28 mouse cellular contexts compared by ENCODE assay signal in the genomic region with DNA sequence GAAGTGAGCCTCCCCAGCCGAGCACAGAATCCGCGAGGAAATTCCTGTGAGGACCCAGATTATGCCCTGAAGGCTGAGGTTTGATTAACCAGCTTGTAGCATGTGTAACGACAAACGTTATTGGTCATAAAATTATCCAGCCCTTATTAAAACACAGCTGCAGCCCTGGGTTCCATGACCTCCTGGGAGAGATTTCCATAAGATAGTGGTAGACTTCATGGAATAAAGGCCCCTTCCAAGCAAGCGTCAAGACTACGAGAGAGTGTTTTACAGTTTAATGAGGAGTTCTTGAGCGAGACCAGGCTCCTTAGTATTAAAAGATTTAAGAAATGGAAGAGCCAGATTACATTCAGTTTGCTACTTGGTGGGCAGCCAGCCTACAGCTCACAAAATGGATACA.
DNase-seq lines count a peak whose midpoint lies in the region; ATAC-seq and TF ChIP-seq lines count a peak whose summit lies in the region.
"Had no signal": no experiment of that assay in that cellular context is flagged by ENCODE, and none has a peak within 500 bp of the region (broad histone marks: within the 10 kb centered on the region; RNA-seq: fewer than 3 reads in every experiment).

No protein-coding gene starts in this region.

- H3K9me3 ChIP-seq in hindbrain, embryonic 13.5 days = no peaks in the 10 kb centered on the region
- H3K9me3 ChIP-seq in hindbrain, embryonic 16.5 days (ENCODE audit: control insufficient read depth, low read length) = no peaks in the 10 kb centered on the region
- H3K9me3 ChIP-seq in midbrain, postnatal 0 days (ENCODE audit: low read length) = no peaks in the 10 kb centered on the region
- H3K9me3 ChIP-seq in midbrain, embryonic 15.5 days = no peaks in the 10 kb centered on the region
- H3K9me3 ChIP-seq in limb, embryonic 11.5 days (ENCODE audit: control insufficient read depth, low read length) = no peaks in the 10 kb centered on the region
- no peaks in the 10 kb centered on the region for H3K9me3 ChIP-seq in neural tube, embryonic 15.5 days (replicated peaks)
- H3K9me3 ChIP-seq: embryonic facial prominence, embryonic 13.5 days; forebrain, embryonic 10.5 days; hindbrain, embryonic 15.5 days; intestine, embryonic 15.5 days; liver, embryonic 15.5 days had no signal

- H3K9ac ChIP-seq in hindbrain, embryonic 13.5 days = no peak overlapping the region
- no peak overlapping the region for H3K9ac ChIP-seq in hindbrain, embryonic 16.5 days (ENCODE audit: low read depth, low read length)
- no peak overlapping the region for H3K9ac ChIP-seq in midbrain, postnatal 0 days (replicated peaks; ENCODE audit: low read length, poor library complexity, severe bottlenecking)
- H3K9ac ChIP-seq in midbrain, embryonic 15.5 days = no peak overlapping the region
- H3K9ac ChIP-seq in limb, embryonic 11.5 days (ENCODE audit: low read length) = no peak overlapping the region
- no peak overlapping the region for H3K9ac ChIP-seq in neural tube, embryonic 15.5 days (replicated peaks)
- H3K9ac ChIP-seq: embryonic facial prominence, embryonic 13.5 days; forebrain, postnatal 0 days; hindbrain, embryonic 15.5 days; intestine, embryonic 15.5 days; liver, embryonic 15.5 days; lung, embryonic 14.5 days had no signal

- no peaks in the 10 kb centered on the region for H3K36me3 ChIP-seq in hindbrain, embryonic 13.5 days
- H3K36me3 ChIP-seq in hindbrain, embryonic 16.5 days (ENCODE audit: control insufficient read depth, insufficient read depth, low read length) = no peaks in the 10 kb centered on the region
- no peaks in the 10 kb centered on the region for H3K36me3 ChIP-seq in midbrain, postnatal 0 days (ENCODE audit: insufficient read depth, low read length)
- H3K36me3 ChIP-seq in midbrain, embryonic 15.5 days (replicated peaks) = no peaks in the 10 kb centered on the region
- H3K36me3 ChIP-seq in limb, embryonic 11.5 days (ENCODE audit: control insufficient read depth, insufficient read depth, low read length) = no peaks in the 10 kb centered on the region
- H3K36me3 ChIP-seq in neural tube, embryonic 15.5 days = no peaks in the 10 kb centered on the region
- H3K36me3 ChIP-seq: embryonic facial prominence, embryonic 13.5 days; forebrain, embryonic 10.5 days; hindbrain, embryonic 15.5 days; intestine, embryonic 15.5 days; liver, embryonic 15.5 days had no signal

- DNase-seq in midbrain, postnatal 0 days (ENCODE audit: low spot score) = no peak
- DNase-seq in limb, embryonic 11.5 days (ENCODE audit: low spot score) = peak; percentile 38
- DNase-seq in ovary, postnatal 14 days (ENCODE audit: low spot score) = no peak
- DNase-seq: adrenal gland, postnatal 14 days; cerebellum, adult 18-20 months; forebrain, postnatal 0 days; gastrocnemius, postnatal 10 days; heart, postnatal 14 days; kidney, adult 9 months; kidney, postnatal 10 days; lung, embryonic 14.5 days; lung, postnatal 14 days; right cerebral cortex, adult 18-20 months; spleen, adult 18-20 months; thymus, adult 18-20 months; thymus, postnatal 36 days had no signal

- no peak overlapping the region for H3K4me2 ChIP-seq in hindbrain, embryonic 13.5 days
- no peak overlapping the region for H3K4me2 ChIP-seq in hindbrain, embryonic 16.5 days (ENCODE audit: low read length)
- no peak overlapping the region for H3K4me2 ChIP-seq in midbrain, postnatal 0 days (ENCODE audit: low read depth, low read length, poor library complexity, severe bottlenecking)
- H3K4me2 ChIP-seq in midbrain, embryonic 15.5 days = no peak overlapping the region
- H3K4me2 ChIP-seq in limb, embryonic 11.5 days (ENCODE audit: low read depth, severe bottlenecking) = no peak overlapping the region
- no peak overlapping the region for H3K4me2 ChIP-seq in neural tube, embryonic 15.5 days
- H3K4me2 ChIP-seq: embryonic facial prominence, embryonic 13.5 days; hindbrain, embryonic 15.5 days; intestine, embryonic 15.5 days; liver, embryonic 15.5 days; lung, embryonic 14.5 days had no signal

- no peaks in the 10 kb centered on the region for H3K27me3 ChIP-seq in hindbrain, embryonic 13.5 days
- no peaks in the 10 kb centered on the region for H3K27me3 ChIP-seq in hindbrain, embryonic 16.5 days (replicated peaks; ENCODE audit: control insufficient read depth, insufficient read depth, low read length)
- H3K27me3 ChIP-seq in midbrain, postnatal 0 days (ENCODE audit: insufficient read depth, low read length) = no peaks in the 10 kb centered on the region
- no peaks in the 10 kb centered on the region for H3K27me3 ChIP-seq in midbrain, embryonic 15.5 days (replicated peaks)
- no peaks in the 10 kb centered on the region; the same call in 1 of the 2 replicates for H3K27me3 ChIP-seq in limb, embryonic 11.5 days (ENCODE audit: control insufficient read depth, insufficient read depth, low read length)
- H3K27me3 ChIP-seq in neural tube, embryonic 15.5 days (replicated peaks) = no peaks in the 10 kb centered on the region
- H3K27me3 ChIP-seq: embryonic facial prominence, embryonic 13.5 days; hindbrain, embryonic 15.5 days; intestine, embryonic 15.5 days had no signal

- peak overlapping the region; percentile 62; the same call in 1 of the 2 replicates for H3K27ac ChIP-seq in hindbrain, embryonic 13.5 days
- no peak overlapping the region for H3K27ac ChIP-seq in hindbrain, embryonic 16.5 days (ENCODE audit: low read depth, low read length)
- 0 out of 2 replicates have a peak overlapping the region, but pooled peaks have one; percentile 6 for H3K27ac ChIP-seq in midbrain, postnatal 0 days (ENCODE audit: low read depth, low read length)
- H3K27ac ChIP-seq in midbrain, embryonic 15.5 days = no peak overlapping the region
- no peak overlapping the region for H3K27ac ChIP-seq in limb, embryonic 11.5 days (replicated peaks; ENCODE audit: low read depth, low read length)
- peak overlapping the region; percentile 54 for H3K27ac ChIP-seq in neural tube, embryonic 15.5 days (replicated peaks)
- H3K27ac ChIP-seq: embryonic facial prominence, embryonic 13.5 days; forebrain, embryonic 10.5 days; hindbrain, embryonic 15.5 days; intestine, embryonic 15.5 days; liver, embryonic 15.5 days; stomach, postnatal 0 days had no signal

- TF ChIP-seq CTCF in midbrain, postnatal 0 days (IDR thresholded peaks at IDR 0.05) = no peak

- no peak for ATAC-seq in hindbrain, embryonic 13.5 days (ENCODE audit: low FRiP score)
- no peak for ATAC-seq in hindbrain, embryonic 16.5 days
- no peak for ATAC-seq in midbrain, postnatal 0 days (ENCODE audit: low FRiP score)
- no peak for ATAC-seq in midbrain, embryonic 15.5 days (replicated peaks)
- ATAC-seq in limb, embryonic 11.5 days (ENCODE audit: insufficient number of reproducible peaks, low FRiP score, low TSS enrichment, low read depth) = no peak
- ATAC-seq in neural tube, embryonic 15.5 days (ENCODE audit: low FRiP score) = peak; percentile 14; the same call in 1 of the 2 replicates
- ATAC-seq: CD4-positive, CD25-positive, alpha-beta regulatory T cell, adult 4 months; forebrain, postnatal 0 days; intestine, embryonic 15.5 days had no signal

- 40% methylated on average over 8 of the region's 8 CpGs for WGBS in hindbrain, embryonic 13.5 days
- WGBS in hindbrain, embryonic 16.5 days = 56% methylated on average over 8 of the region's 8 CpGs
- WGBS in midbrain, postnatal 0 days = 36% methylated on average over 8 of the region's 8 CpGs
- WGBS in midbrain, embryonic 15.5 days = 32% methylated on average over 8 of the region's 8 CpGs
- WGBS in limb, embryonic 11.5 days = 28% methylated on average over 8 of the region's 8 CpGs
- 26% methylated on average over 8 of the region's 8 CpGs for WGBS in neural tube, embryonic 15.5 days

- no peak overlapping the region for H3K4me3 ChIP-seq in hindbrain, embryonic 13.5 days
- no peak overlapping the region for H3K4me3 ChIP-seq in hindbrain, embryonic 16.5 days (ENCODE audit: low read length)
- H3K4me3 ChIP-seq in midbrain, postnatal 0 days (ENCODE audit: low read depth, low read length) = no peak overlapping the region
- no peak overlapping the region for H3K4me3 ChIP-seq in midbrain, embryonic 15.5 days
- H3K4me3 ChIP-seq in limb, embryonic 11.5 days (ENCODE audit: low read depth, low read length) = no peak overlapping the region
- no peak overlapping the region for H3K4me3 ChIP-seq in neural tube, embryonic 15.5 days (replicated peaks)
- H3K4me3 ChIP-seq: embryonic facial prominence, embryonic 13.5 days; forebrain, embryonic 10.5 days; hindbrain, embryonic 15.5 days; intestine, embryonic 15.5 days; liver, embryonic 15.5 days; myocyte had no signal

- peaks cover 86% of the 10 kb centered on the region for H3K4me1 ChIP-seq in hindbrain, embryonic 13.5 days (replicated peaks)
- peaks cover 26% of the 10 kb centered on the region for H3K4me1 ChIP-seq in hindbrain, embryonic 16.5 days (ENCODE audit: control insufficient read depth, insufficient read depth, low read depth, low read length)
- peaks cover 5% of the 10 kb centered on the region; the same call in 1 of the 2 replicates for H3K4me1 ChIP-seq in midbrain, postnatal 0 days (ENCODE audit: insufficient read depth, low read length)
- peaks cover 69% of the 10 kb centered on the region for H3K4me1 ChIP-seq in midbrain, embryonic 15.5 days
- H3K4me1 ChIP-seq in limb, embryonic 11.5 days (ENCODE audit: control insufficient read depth, insufficient read depth, low read length) = peaks cover 8% of the 10 kb centered on the region; the same call in 1 of the 2 replicates
- peaks cover 68% of the 10 kb centered on the region for H3K4me1 ChIP-seq in neural tube, embryonic 15.5 days
- H3K4me1 ChIP-seq: intestine, embryonic 15.5 days; liver, embryonic 15.5 days had no signal

Comparison
In these comparisons a context has a peak if more than half of its experiments do, and no peak if none do; other contexts are left out.
1. H3K27ac ChIP-seq: peak in hindbrain, embryonic 13.5 days (single experiment), midbrain, postnatal 0 days (single experiment) and neural tube, embryonic 15.5 days (single experiment); none in hindbrain, embryonic 16.5 days (single experiment), midbrain, embryonic 15.5 days (single experiment) and limb, embryonic 11.5 days (single experiment).